In the genomic region with DNA sequence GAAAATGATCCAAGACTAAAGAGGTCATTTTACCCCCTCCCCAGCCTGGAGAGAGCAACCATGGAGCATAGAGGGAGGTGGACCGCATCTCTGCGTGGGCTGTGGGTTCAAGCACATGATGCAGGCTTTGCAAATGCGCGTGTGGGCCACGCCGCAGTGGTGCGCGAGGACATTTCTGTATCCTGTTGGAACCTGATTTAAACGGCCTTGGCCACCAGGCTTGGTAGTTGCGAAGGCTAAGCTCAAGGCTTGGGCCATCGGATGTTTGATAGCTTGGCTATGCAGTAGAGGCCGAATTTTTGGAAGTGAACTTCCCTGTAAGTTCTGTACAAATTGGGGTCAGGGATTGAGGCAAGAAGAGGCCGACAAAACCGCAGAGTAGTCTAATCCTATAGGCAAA, we compare ENCODE assay signal across 17 mouse cellular contexts. TPM values are rescaled to one million over a fixed set of nuclear protein-coding genes. Genes with fewer than 3 reads are reported as not detected.
A peak's percentile ranks its signal among the peaks of the same experiment; 100 is the strongest.
DNase-seq lines count a peak whose midpoint lies in the region; ATAC-seq and TF ChIP-seq lines count a peak whose summit lies in the region.
"Had no signal": no experiment of that assay in that cellular context is flagged by ENCODE, and none has a peak within 500 bp of the region (broad histone marks: within the 10 kb centered on the region; RNA-seq: fewer than 3 reads in every experiment).

No protein-coding gene starts in this region.

- H3K9ac ChIP-seq in forebrain, embryonic 16.5 days (replicated peaks; ENCODE audit: low read depth, low read length) = no peak overlapping the region
- no peak overlapping the region for H3K9ac ChIP-seq in forebrain, postnatal 0 days
- H3K9ac ChIP-seq in neural tube, embryonic 12.5 days = no peak overlapping the region
- no peak overlapping the region for H3K9ac ChIP-seq in liver, embryonic 12.5 days

- H3K4me3 ChIP-seq in forebrain, embryonic 16.5 days (replicated peaks; ENCODE audit: low read length) = no peak overlapping the region
- no peak overlapping the region for H3K4me3 ChIP-seq in forebrain, postnatal 0 days (ENCODE audit: low read depth, low read length)
- no peak overlapping the region for H3K4me3 ChIP-seq in neural tube, embryonic 12.5 days
- no peak overlapping the region for H3K4me3 ChIP-seq in liver, embryonic 12.5 days

- H3K27ac ChIP-seq in forebrain, embryonic 16.5 days (ENCODE audit: low read length) = no peak overlapping the region
- H3K27ac ChIP-seq in forebrain, postnatal 0 days (ENCODE audit: low read depth, low read length) = no peak overlapping the region
- H3K27ac ChIP-seq in neural tube, embryonic 12.5 days = no peak overlapping the region
- H3K27ac ChIP-seq in liver, embryonic 12.5 days = no peak overlapping the region
- H3K27ac ChIP-seq: embryonic facial prominence, embryonic 13.5 days; hindbrain, postnatal 0 days had no signal

- DNase-seq in forebrain, postnatal 0 days = no peak
- DNase-seq in neural tube, embryonic 10.5 days (ENCODE audit: extremely low spot score, low spot score) = no peak
- peak; percentile 67 for DNase-seq in adrenal gland, postnatal 10 days
- DNase-seq in left cerebral cortex, postnatal 36 days (ENCODE audit: low spot score in 2 of 2) = no peak
- DNase-seq: cerebellum, adult 8-10 months; heart, postnatal 14 days; kidney, adult 18-20 months; left cerebral cortex, postnatal 4 days; lung, adult 2 months; midbrain, embryonic 14.5 days; thymus, adult 2 months had no signal

- no peaks in the 10 kb centered on the region for H3K36me3 ChIP-seq in forebrain, embryonic 16.5 days (ENCODE audit: control insufficient read depth, insufficient read depth)
- H3K36me3 ChIP-seq in forebrain, postnatal 0 days (ENCODE audit: insufficient read depth) = no peaks in the 10 kb centered on the region
- H3K36me3 ChIP-seq in neural tube, embryonic 12.5 days = no peaks in the 10 kb centered on the region
- no peaks in the 10 kb centered on the region for H3K36me3 ChIP-seq in liver, embryonic 12.5 days
- H3K36me3 ChIP-seq: embryonic facial prominence, embryonic 13.5 days; G1E had no signal

- H3K4me2 ChIP-seq in forebrain, embryonic 16.5 days (ENCODE audit: low read length) = no peak overlapping the region
- no peak overlapping the region for H3K4me2 ChIP-seq in forebrain, postnatal 0 days (ENCODE audit: low read depth)
- no peak overlapping the region for H3K4me2 ChIP-seq in neural tube, embryonic 12.5 days (replicated peaks)
- H3K4me2 ChIP-seq in liver, embryonic 12.5 days = no peak overlapping the region

- H3K27me3 ChIP-seq in forebrain, embryonic 16.5 days (replicated peaks; ENCODE audit: control insufficient read depth, insufficient read depth, low read length) = no peaks in the 10 kb centered on the region
- no peaks in the 10 kb centered on the region for H3K27me3 ChIP-seq in forebrain, postnatal 0 days (ENCODE audit: insufficient read depth, low read length)
- no peaks in the 10 kb centered on the region for H3K27me3 ChIP-seq in neural tube, embryonic 12.5 days (replicated peaks)
- no peaks in the 10 kb centered on the region for H3K27me3 ChIP-seq in liver, embryonic 12.5 days (replicated peaks)
- H3K27me3 ChIP-seq: embryonic facial prominence, embryonic 13.5 days had no signal

- no peak for TF ChIP-seq CTCF in forebrain, postnatal 0 days (IDR thresholded peaks at IDR 0.05; ENCODE audit: low read depth)

- WGBS in forebrain, embryonic 16.5 days = 97% methylated on average over 14 of the region's 14 CpGs
- 97% methylated on average over 14 of the region's 14 CpGs for WGBS in forebrain, postnatal 0 days
- 96% methylated on average over 14 of the region's 14 CpGs for WGBS in neural tube, embryonic 12.5 days
- WGBS in liver, embryonic 12.5 days (ENCODE audit: insufficient replicate concordance) = 85% methylated on average over 14 of the region's 14 CpGs

- ATAC-seq in forebrain, embryonic 16.5 days = peak; percentile 9; the same call in 1 of the 2 replicates
- ATAC-seq in forebrain, postnatal 0 days = no peak
- peak; percentile 6; the same call in 1 of the 2 replicates for ATAC-seq in neural tube, embryonic 12.5 days (ENCODE audit: low FRiP score, low read depth)
- no peak for ATAC-seq in liver, embryonic 12.5 days

- peaks cover 5% of the 10 kb centered on the region for H3K4me1 ChIP-seq in forebrain, embryonic 16.5 days (replicated peaks; ENCODE audit: control insufficient read depth, insufficient read depth, low read length)
- H3K4me1 ChIP-seq in forebrain, postnatal 0 days (ENCODE audit: insufficient read depth) = no peaks in the 10 kb centered on the region
- H3K4me1 ChIP-seq in neural tube, embryonic 12.5 days = peaks cover 5% of the 10 kb centered on the region; the same call in 1 of the 2 replicates
- H3K4me1 ChIP-seq in liver, embryonic 12.5 days = peaks cover 9% of the 10 kb centered on the region

- H3K9me3 ChIP-seq in forebrain, embryonic 16.5 days (ENCODE audit: control insufficient read depth, low read length) = no peaks in the 10 kb centered on the region
- no peaks in the 10 kb centered on the region for H3K9me3 ChIP-seq in forebrain, postnatal 0 days (ENCODE audit: low read length)
- H3K9me3 ChIP-seq in neural tube, embryonic 12.5 days = no peaks in the 10 kb centered on the region
- H3K9me3 ChIP-seq in liver, embryonic 12.5 days (replicated peaks) = no peaks in the 10 kb centered on the region
- H3K9me3 ChIP-seq: embryonic facial prominence, embryonic 13.5 days; G1E had no signal

- intact Hi-C loops in left cerebral cortex, postnatal 36 days (cut with DNase I) = no loop called here

RNA-seq across cellular contexts. Expression of gene Zbtb2, which starts 40.3 kb away (rescaled TPM):
- polyA plus RNA-seq in forebrain, embryonic 16.5 days (2015; fragmentation: Nextera tagmentation; extraction: Ambion mirVana) = 17.9 and 19.3 TPM in 2 replicates
- 20.0 and 24.2 TPM in 2 replicates for total RNA-seq in forebrain, postnatal 0 days (2014; rRNA removed)
- 15.2 and 15.7 TPM in 2 replicates for polyA plus RNA-seq in forebrain, postnatal 0 days (2015; fragmentation: Nextera tagmentation; extraction: Ambion mirVana)
- polyA plus RNA-seq in neural tube, embryonic 12.5 days (2016; fragmentation: Nextera tagmentation; extraction: Ambion mirVana) = 19.6 and 20.1 TPM in 2 replicates
- total RNA-seq in adrenal gland, postnatal 10 days (2021) = 10 to 100 TPM; 10.6 to 12.1 TPM
- 7.4 and 7.5 TPM in 2 replicates for polyA plus RNA-seq in liver, embryonic 12.5 days (2016; fragmentation: Nextera tagmentation; extraction: Ambion mirVana)
- 10 to 100 TPM; 10.0 to 11.5 TPM for total RNA-seq in left cerebral cortex, postnatal 36 days (2021)

Comparison
In these comparisons a context has a peak if more than half of its experiments do, and no peak if none do; other contexts are left out.
1. ATAC-seq: peak in forebrain, embryonic 16.5 days (single experiment) and neural tube, embryonic 12.5 days (single experiment); none in forebrain, postnatal 0 days (single experiment) and liver, embryonic 12.5 days (single experiment).